Mouse (Mus musculus) small intestine, adult 2 months (tissue): ENCODE measurements around the gene Lrrc15. TPM values are rescaled to one million over a fixed set of nuclear protein-coding genes. Genes with fewer than 3 reads are reported as not detected.

ENCODE experiments used
- H3K27ac ChIP-seq: fragments of 200-500 bp; 2 replicates; pipeline ENCODE4 v1.5.1; 2012; ENCODE audit warnings: low read depth, low read length, control low read depth, inconsistent platforms; ENCODE audit not compliant: insufficient read depth
- H3K27me3 ChIP-seq: fragments of 200-500 bp; 2 replicates; pipeline ENCODE4 v1.6.1; 2012; ENCODE audit warnings: mild to moderate bottlenecking, moderate library complexity, low read length, inconsistent platforms; ENCODE audit not compliant: control insufficient read depth, insufficient read depth
- H3K36me3 ChIP-seq: fragments of 200-500 bp; 2 replicates; pipeline ENCODE4 v1.6.1; 2012; ENCODE audit warnings: mild to moderate bottlenecking, low read length, control low read depth, inconsistent platforms; ENCODE audit not compliant: control insufficient read depth, insufficient read depth
- H3K4me1 ChIP-seq: fragments of 200-500 bp; 2 replicates; pipeline ENCODE4 v1.6.1; 2012; ENCODE audit warnings: low read length, inconsistent platforms, mixed read lengths; ENCODE audit not compliant: control insufficient read depth, insufficient read depth, insufficient read length
- H3K4me3 ChIP-seq: fragments of 200-500 bp; 2 replicates; pipeline ENCODE4 v1.5.1; 2012; ENCODE audit warnings: low read depth, mild to moderate bottlenecking, control low read depth, inconsistent platforms, low read length, moderate library complexity
- CTCF ChIP-seq: fragments of 200-500 bp; IDR thresholded peaks from 2 replicates; pipeline ENCODE4 v1.5.1; 2012; ENCODE audit warnings: low read depth, mild to moderate bottlenecking, control low read depth, inconsistent platforms, low read length, moderate library complexity, mixed read lengths; ENCODE audit not compliant: insufficient replicate concordance, insufficient read length; ENCODE audit errors: extremely low read depth
- POLR2A ChIP-seq: fragments of 200-500 bp; IDR thresholded peaks from 2 replicates; pipeline ENCODE4 v1.6.1; 2012; ENCODE audit warnings: low read depth, mild to moderate bottlenecking, control low read depth, inconsistent platforms, low read length, moderate library complexity
- WGBS: fragments of 180-500 bp; shearing (Covaris S2); methylation state at CpG from one replicate; pipeline ENCODE4 v1.1.7; 2018; 5-methylcytosine and 5-hydroxymethylcytosine counted together
- polyA plus RNA-seq: library from polyadenylated mRNA; depleted of rRNA; stranded (reverse); fragments of >200 nt; gene quantifications from 2 replicates; pipeline ENCODE4 v1.2.3, GENCODE M21; 2012

The Lrrc15 gene
- polyA plus RNA-seq, 1 experiment: not detected

DNA sequence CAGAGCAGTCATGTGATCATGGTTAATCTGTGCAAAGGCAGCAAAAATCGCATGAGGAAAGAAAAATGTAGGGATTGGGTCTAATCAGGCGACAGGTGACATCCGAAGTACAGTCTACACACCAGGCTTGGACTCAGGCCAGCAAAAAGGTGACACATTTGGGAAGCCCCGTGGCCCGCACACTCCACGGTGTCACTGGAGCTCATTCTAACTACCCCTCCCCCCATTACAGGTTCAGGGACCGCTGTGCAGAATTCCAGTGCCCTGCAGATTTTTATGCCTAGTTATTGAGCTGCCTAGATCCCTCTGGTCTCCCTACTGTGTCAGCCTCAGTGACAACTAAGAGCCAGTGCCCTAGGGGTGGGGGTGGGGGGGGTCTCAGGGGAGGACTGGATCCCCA, 14.4 kb upstream of the Lrrc15 start:
- H3K4me3 ChIP-seq: no peak overlapping the region
- H3K36me3 ChIP-seq: no peaks in the 10 kb centered on the region
- H3K4me1 ChIP-seq: no peaks in the 10 kb centered on the region
- H3K27ac ChIP-seq: no peak overlapping the region
- WGBS: 53% methylated on average over 7 of the region's 7 CpGs
- no peaks in the 10 kb centered on the region; the same call in 1 of the 2 replicates for H3K27me3 ChIP-seq
- no peak for TF ChIP-seq POLR2A
- TF ChIP-seq CTCF: no peak

DNA sequence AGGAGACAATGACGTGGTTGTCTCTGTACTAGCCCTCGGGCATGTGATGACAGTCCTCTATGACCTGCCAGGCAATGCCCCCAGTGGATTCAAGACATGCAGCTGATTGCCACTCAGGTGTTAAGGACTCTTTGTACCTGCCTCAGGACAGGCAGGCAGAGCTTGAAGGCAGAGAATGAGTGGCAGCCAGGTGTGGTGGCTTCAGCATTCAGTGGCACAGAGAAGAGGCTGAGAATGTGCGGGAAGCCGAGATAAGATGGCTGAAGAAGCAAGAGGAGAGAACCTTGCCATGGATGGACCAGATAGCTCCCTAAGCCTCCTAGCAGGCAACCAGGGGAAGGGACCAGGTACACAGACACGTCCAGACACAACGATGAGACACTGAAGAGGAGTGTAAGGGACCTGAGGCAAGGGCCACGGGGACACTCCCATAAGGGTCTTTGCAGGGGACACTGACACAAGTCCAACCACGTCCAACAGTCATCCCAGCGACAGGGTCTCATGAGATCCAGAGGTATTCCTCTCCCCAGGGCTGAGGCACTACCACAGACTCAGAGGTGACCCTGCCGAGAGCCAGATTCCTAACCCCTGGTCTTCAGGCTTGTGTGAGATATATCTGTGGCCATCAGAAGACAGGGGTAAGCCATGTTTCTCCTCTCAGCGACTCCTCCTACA, 13.7 kb upstream of the Lrrc15 start:
- Histone ChIP-seq H3K27ac (no peak overlapping the region), H3K4me3 (no peak overlapping the region), H3K36me3 (no peaks in the 10 kb centered on the region), H3K27me3 (no peaks in the 10 kb centered on the region; the same call in 1 of the 2 replicates), H3K4me1 (no peaks in the 10 kb centered on the region)
- TF ChIP-seq CTCF: no peak
- TF ChIP-seq POLR2A: no peak
- WGBS: 85% methylated on average over 11 of the region's 11 CpGs

DNA sequence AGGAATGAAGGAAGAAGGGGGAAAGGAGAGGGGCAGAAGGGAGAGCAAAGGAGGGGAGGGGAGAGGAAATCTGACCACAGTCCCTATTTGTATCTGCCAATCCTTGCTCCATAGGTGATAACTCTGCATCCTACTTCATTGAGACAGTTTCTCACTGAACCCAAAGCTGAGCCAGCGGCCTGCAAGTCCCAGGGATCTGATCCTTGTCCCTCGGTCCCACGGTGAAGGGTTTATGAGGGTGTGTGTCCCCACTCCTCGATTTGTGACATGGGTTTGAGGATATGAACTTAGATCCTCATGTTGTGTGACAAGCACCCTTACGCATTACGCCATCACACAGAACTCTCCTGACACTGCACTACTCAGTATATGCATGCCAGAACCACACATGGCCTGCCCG, 12.1 kb upstream of the Lrrc15 start:
- H3K27ac ChIP-seq: no peak overlapping the region
- no peaks in the 10 kb centered on the region for H3K4me1 ChIP-seq
- TF ChIP-seq POLR2A: no peak
- no peaks in the 10 kb centered on the region; the same call in 1 of the 2 replicates for H3K27me3 ChIP-seq
- no peak overlapping the region for H3K4me3 ChIP-seq
- WGBS: 83% methylated on average over 7 of the region's 7 CpGs
- H3K36me3 ChIP-seq: no peaks in the 10 kb centered on the region

DNA sequence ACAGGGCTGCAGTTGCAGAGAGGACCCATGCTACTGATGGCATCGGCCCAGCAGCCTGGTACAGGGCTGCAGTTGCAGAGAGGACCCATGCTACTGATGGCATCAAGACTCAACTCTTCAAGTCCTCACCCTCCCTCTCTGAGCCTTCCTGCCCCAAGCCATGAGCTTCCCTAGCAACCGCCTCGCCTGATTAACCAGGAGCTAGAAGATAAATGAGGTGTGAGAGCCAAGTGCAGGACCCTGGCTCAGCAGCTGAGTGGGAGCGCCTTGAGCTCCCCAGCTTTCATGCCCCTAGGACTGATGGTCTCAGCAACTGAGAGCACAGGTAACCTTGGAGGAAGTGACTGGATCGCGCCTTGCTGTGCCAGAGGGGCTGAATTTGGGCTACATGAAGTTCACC, 7.4 kb upstream of the Lrrc15 start:
- no peak for TF ChIP-seq POLR2A
- no peak for TF ChIP-seq CTCF
- H3K27me3 ChIP-seq: no peaks in the 10 kb centered on the region
- no peaks in the 10 kb centered on the region for H3K36me3 ChIP-seq
- WGBS: 76% methylated on average over 6 of the region's 6 CpGs
- H3K4me1 ChIP-seq: no peaks in the 10 kb centered on the region
- H3K4me3 ChIP-seq: no peak overlapping the region
- H3K27ac ChIP-seq: no peak overlapping the region

DNA sequence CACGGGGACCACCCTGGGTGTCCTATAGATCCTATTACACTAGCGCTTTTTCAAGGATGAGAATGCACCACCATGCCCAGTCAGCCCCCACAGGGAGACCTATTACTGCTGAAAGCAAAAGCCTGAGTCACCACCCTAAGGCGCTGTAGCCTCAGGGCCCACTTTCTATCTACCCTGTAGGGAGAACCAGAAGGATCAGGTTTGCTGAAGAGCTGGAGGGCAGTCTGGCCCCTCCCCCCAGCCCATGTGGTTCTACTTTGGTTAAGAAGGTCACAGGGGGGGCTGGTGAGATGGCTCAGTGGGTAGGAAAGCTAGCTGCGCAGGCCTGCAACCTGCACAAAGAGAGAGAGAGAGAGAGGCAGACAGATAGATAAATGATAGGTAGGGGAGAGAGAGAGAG, 2.6 kb upstream of the Lrrc15 start:
- H3K27ac ChIP-seq: no peak overlapping the region
- no peaks in the 10 kb centered on the region for H3K36me3 ChIP-seq
- peaks cover 17% of the 10 kb centered on the region for H3K27me3 ChIP-seq
- peaks cover 5% of the 10 kb centered on the region; the same call in 1 of the 2 replicates for H3K4me1 ChIP-seq
- WGBS: 89% methylated on average over 4 of the region's 4 CpGs
- H3K4me3 ChIP-seq: no peak overlapping the region
- TF ChIP-seq POLR2A (no peak), CTCF (no peak)

DNA sequence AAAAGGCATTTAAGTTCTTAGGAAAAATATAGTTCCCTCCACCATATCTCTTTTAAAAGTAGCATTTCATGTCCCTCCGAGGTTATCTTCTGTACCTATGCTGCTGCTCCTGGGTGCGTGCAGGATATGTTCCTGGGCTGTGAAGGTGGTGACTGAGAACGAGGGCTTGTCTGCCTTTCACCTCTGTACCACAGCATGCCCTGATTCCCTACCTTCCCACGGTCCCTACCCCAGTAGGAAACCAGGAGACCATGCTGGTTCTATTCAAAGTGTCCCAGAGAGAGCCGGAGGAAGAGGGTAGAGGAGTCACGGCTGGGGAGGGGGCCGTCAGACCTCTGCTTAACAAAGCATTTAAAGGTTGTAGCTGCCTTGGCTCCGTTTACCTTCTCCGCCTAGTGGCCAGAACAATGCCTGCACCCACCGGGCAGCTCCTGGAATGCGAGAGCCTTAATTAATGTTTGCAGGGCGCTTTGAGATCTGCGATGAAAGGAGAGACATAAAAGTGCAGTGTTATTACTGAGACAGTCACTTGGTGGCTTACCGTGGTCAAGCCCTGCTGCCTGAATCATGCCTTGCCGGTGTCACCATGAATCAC, 784 bp upstream of the Lrrc15 start:
- H3K27ac ChIP-seq: no peak overlapping the region
- H3K27me3 ChIP-seq: peaks cover 17% of the 10 kb centered on the region
- no peak overlapping the region for H3K4me3 ChIP-seq
- no peak for TF ChIP-seq POLR2A
- TF ChIP-seq CTCF: peak; percentile 75
- no peaks in the 10 kb centered on the region for H3K36me3 ChIP-seq
- 4% methylated on average over 15 of the region's 15 CpGs for WGBS
- H3K4me1 ChIP-seq: peaks cover 5% of the 10 kb centered on the region; the same call in 1 of the 2 replicates

DNA sequence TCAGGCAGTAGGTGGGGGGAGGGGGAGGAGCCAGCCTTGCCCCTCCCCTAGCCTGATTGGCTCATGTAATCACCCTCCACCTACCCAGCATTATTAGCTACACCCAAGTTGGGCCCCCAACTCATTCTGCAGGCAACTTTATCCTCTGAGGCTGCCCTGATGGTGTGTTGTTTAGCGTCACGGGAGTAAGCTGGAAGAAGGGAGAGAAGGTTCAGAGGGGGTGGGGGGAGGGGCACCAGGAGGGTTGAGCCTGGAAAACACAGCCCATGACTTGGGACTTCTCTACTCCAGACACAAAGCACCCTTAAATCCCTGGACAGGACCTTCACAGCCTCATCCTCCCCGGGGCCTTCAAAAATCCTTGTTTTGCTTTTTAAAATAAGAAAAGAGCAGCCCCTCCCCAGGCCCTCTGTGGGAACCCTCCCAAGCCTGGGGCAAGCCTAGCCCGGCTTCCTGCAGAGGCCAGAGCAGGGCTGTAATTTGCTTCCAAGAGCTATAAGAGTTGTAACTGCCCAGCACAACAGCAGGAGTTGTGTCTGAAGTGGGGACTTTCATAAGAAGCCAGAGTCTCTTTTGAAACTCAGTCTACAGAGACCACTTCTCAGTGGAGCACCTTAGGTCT, 2.3 kb downstream of the Lrrc15 start:
- no peak overlapping the region for H3K27ac ChIP-seq
- no peak overlapping the region for H3K4me3 ChIP-seq
- WGBS: 46% methylated on average over 4 of the region's 4 CpGs
- H3K27me3 ChIP-seq: peaks cover 17% of the 10 kb centered on the region
- H3K36me3 ChIP-seq: no peaks in the 10 kb centered on the region
- peaks cover 5% of the 10 kb centered on the region; the same call in 1 of the 2 replicates for H3K4me1 ChIP-seq
- no peak for TF ChIP-seq CTCF
- no peak for TF ChIP-seq POLR2A
